In the genomic region with DNA sequence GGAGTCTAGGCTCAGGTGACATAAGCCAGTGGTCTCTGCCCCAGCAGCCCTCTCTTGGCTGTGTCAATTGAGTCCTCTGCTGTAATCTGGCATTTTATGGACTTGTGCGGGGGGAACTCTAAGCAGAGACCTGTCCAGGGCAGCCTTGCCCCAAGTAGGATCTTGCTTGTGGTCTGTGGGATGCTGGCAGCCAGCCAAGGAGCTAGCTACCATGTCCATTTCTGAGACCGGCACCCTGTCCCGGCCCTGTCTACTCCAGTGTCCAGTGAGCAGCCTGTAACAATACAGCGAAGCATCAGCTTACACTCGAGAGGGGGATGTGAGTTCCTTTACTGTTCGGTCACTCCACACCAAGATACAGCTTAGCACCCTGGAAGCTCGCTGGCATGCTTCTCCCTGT, we compare ENCODE assay signal across 11 mouse cellular contexts.
"Had no signal": no experiment of that assay in that cellular context is flagged by ENCODE, and none has a peak within 500 bp of the region (broad histone marks: within the 10 kb centered on the region; RNA-seq: fewer than 3 reads in every experiment).

No protein-coding gene starts in this region.

- ATAC-seq: lung, postnatal 0 days had no signal

- H3K27me3 ChIP-seq: liver, embryonic 15.5 days had no signal

- DNase-seq: kidney, adult 9 months; kidney, postnatal 25 days; lung, adult 2 months; lung, postnatal 36 days; thymus, postnatal 4 days had no signal

- H3K4me2 ChIP-seq: liver, embryonic 11.5 days; liver, embryonic 15.5 days had no signal

- H3K27ac ChIP-seq: left cerebral cortex, adult 2 months; limb, embryonic 10.5 days; liver, embryonic 15.5 days; stomach, postnatal 0 days had no signal

- H3K9me3 ChIP-seq: limb, embryonic 10.5 days; liver, embryonic 15.5 days had no signal

- H3K4me3 ChIP-seq: left cerebral cortex, adult 2 months; limb, embryonic 10.5 days; liver, embryonic 15.5 days had no signal

- H3K9ac ChIP-seq: liver, embryonic 15.5 days had no signal
